ENCODE assay signal across 8 mouse cellular contexts in the genomic region with DNA sequence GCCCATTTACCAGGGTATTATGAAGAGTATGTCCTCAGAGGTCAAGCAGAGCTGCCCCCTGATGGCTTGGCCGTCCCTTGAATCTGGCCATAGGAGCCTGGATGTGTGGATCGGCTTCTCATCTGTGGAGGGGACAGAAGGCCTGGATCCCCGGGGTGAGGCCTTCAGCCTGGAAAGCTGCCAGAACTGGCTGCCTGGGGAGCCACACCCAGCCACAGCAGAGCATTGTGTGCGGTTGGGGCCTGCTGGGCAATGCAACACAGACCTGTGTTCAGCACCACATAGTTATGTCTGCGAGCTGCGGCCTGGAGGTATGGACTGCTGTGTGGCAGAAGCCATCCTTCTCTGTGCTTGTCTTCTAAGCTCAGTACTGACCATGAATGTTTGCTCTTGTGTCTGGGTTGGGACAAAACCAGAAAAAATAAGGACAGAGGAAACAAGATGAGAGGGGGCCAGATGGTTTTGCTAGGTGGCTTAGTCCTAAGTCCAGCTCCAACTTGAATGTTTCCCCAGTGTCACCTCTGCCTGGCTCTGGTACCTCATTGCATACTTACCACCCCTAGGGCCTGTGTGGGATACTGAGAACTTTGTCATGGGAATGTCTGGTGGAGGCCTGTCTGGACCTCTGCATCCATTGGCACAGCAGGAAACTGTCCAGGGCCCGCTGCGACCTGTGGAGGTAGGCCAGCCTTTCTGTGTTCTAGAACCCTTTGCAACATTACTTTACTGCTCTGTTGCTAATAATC. TPM values are rescaled to one million over a fixed set of nuclear protein-coding genes. Genes with fewer than 3 reads are reported as not detected.
DNase-seq lines count a peak whose midpoint lies in the region; ATAC-seq and TF ChIP-seq lines count a peak whose summit lies in the region.

No protein-coding gene starts in this region.

- no peak overlapping the region for H3K4me2 ChIP-seq in embryonic facial prominence, embryonic 12.5 days (replicated peaks)
- H3K4me2 ChIP-seq in heart, embryonic 15.5 days: no peak overlapping the region
- H3K4me2 ChIP-seq in lung, postnatal 0 days (replicated peaks; ENCODE audit: low read depth, low read length): no peak overlapping the region

- H3K4me1 ChIP-seq in embryonic facial prominence, embryonic 12.5 days: no peaks in the 10 kb centered on the region
- H3K4me1 ChIP-seq in embryonic facial prominence, embryonic 10.5 days: no peaks in the 10 kb centered on the region
- peaks cover 25% of the 10 kb centered on the region for H3K4me1 ChIP-seq in heart, embryonic 15.5 days (replicated peaks)
- no peaks in the 10 kb centered on the region for H3K4me1 ChIP-seq in lung, postnatal 0 days (ENCODE audit: insufficient read depth, low read depth, low read length)

- no peak for TF ChIP-seq CTCF in lung, postnatal 0 days (IDR thresholded peaks at IDR 0.05)
- TF ChIP-seq CTCF in left cerebral cortex, adult 2 months (IDR thresholded peaks at IDR 0.05): no peak

- no peak overlapping the region for H3K9ac ChIP-seq in embryonic facial prominence, embryonic 12.5 days
- no peak overlapping the region for H3K9ac ChIP-seq in heart, embryonic 15.5 days
- H3K9ac ChIP-seq in lung, postnatal 0 days (replicated peaks; ENCODE audit: low read depth): no peak overlapping the region

- peaks cover 65% of the 10 kb centered on the region for H3K36me3 ChIP-seq in embryonic facial prominence, embryonic 12.5 days
- peaks cover 81% of the 10 kb centered on the region for H3K36me3 ChIP-seq in embryonic facial prominence, embryonic 10.5 days (replicated peaks)
- H3K36me3 ChIP-seq in heart, embryonic 15.5 days: peaks cover 27% of the 10 kb centered on the region
- peaks cover 22% of the 10 kb centered on the region; the same call in 1 of the 2 replicates for H3K36me3 ChIP-seq in lung, postnatal 0 days (ENCODE audit: insufficient read depth, low read length)

- H3K27ac ChIP-seq in embryonic facial prominence, embryonic 12.5 days: 0 out of 2 replicates have a peak overlapping the region, but pooled peaks have one; percentile 9
- H3K27ac ChIP-seq in embryonic facial prominence, embryonic 10.5 days (replicated peaks): no peak overlapping the region
- 0 out of 2 replicates have a peak overlapping the region, but pooled peaks have one; percentile 13 for H3K27ac ChIP-seq in heart, embryonic 15.5 days
- no peak overlapping the region for H3K27ac ChIP-seq in lung, postnatal 0 days (ENCODE audit: low read length)
- H3K27ac ChIP-seq in left cerebral cortex, adult 2 months: no peak overlapping the region; the same call in 1 of the 2 replicates

- no peak overlapping the region for H3K4me3 ChIP-seq in embryonic facial prominence, embryonic 12.5 days
- no peak overlapping the region for H3K4me3 ChIP-seq in embryonic facial prominence, embryonic 10.5 days
- H3K4me3 ChIP-seq in heart, embryonic 15.5 days: no peak overlapping the region
- no peak overlapping the region for H3K4me3 ChIP-seq in lung, postnatal 0 days (ENCODE audit: low read depth, low read length)
- no peak overlapping the region for H3K4me3 ChIP-seq in left cerebral cortex, adult 2 months

- ATAC-seq in embryonic facial prominence, embryonic 12.5 days (ENCODE audit: insufficient number of reproducible peaks, insufficient read depth, low FRiP score, low TSS enrichment): no peak
- ATAC-seq in heart, embryonic 15.5 days (replicated peaks; ENCODE audit: insufficient number of reproducible peaks, insufficient read depth, low FRiP score, low read depth): peak; percentile 36; the same call in 1 of the 2 replicates
- peak; percentile 78 for ATAC-seq in lung, postnatal 0 days

- H3K9me3 ChIP-seq in embryonic facial prominence, embryonic 12.5 days: no peaks in the 10 kb centered on the region
- H3K9me3 ChIP-seq in embryonic facial prominence, embryonic 10.5 days: no peaks in the 10 kb centered on the region
- H3K9me3 ChIP-seq in heart, embryonic 15.5 days (replicated peaks): no peaks in the 10 kb centered on the region
- no peaks in the 10 kb centered on the region for H3K9me3 ChIP-seq in lung, postnatal 0 days (ENCODE audit: low read length)

- 81% methylated on average over 8 of the region's 8 CpGs for WGBS in embryonic facial prominence, embryonic 12.5 days
- WGBS in embryonic facial prominence, embryonic 10.5 days: 85% methylated on average over 8 of the region's 8 CpGs
- 46% methylated on average over 8 of the region's 8 CpGs for WGBS in heart, embryonic 15.5 days
- 44% methylated on average over 8 of the region's 8 CpGs for WGBS in lung, postnatal 0 days

- no peak for DNase-seq in embryonic facial prominence, embryonic 10.5 days (ENCODE audit: low spot score)
- DNase-seq in Muller cell, postnatal 12 days (ENCODE audit: inconsistent ontology term): peak; percentile 41
- DNase-seq in lung, postnatal 0 days (ENCODE audit: low spot score): peak; percentile 74
- no peak for DNase-seq in left cerebral cortex, adult 2 months (ENCODE audit: extremely low spot score in 1 of 2, low spot score in 2 of 2)
- no peak for DNase-seq in embryo, embryonic 10.5 days (ENCODE audit: low spot score)
- DNase-seq in cerebellum, adult 11-12 months: no peak

- H3K27me3 ChIP-seq in embryonic facial prominence, embryonic 12.5 days: no peaks in the 10 kb centered on the region
- H3K27me3 ChIP-seq in embryonic facial prominence, embryonic 10.5 days (replicated peaks; ENCODE audit: low read depth, poor library complexity, severe bottlenecking): no peaks in the 10 kb centered on the region
- H3K27me3 ChIP-seq in heart, embryonic 15.5 days: no peaks in the 10 kb centered on the region
- no peaks in the 10 kb centered on the region for H3K27me3 ChIP-seq in lung, postnatal 0 days (replicated peaks; ENCODE audit: insufficient read depth, low read length)

- intact Hi-C loops in left cerebral cortex, adult 2 months (cut with DNase I): no loop called here

- TF ChIP-seq EP300 in lung, postnatal 0 days (IDR thresholded peaks at IDR 0.05): no peak

RNA-seq across cellular contexts. Expression of a gene that starts 17.6 kb away (rescaled TPM):
- 26.8 and 29.8 TPM in 2 replicates for polyA plus RNA-seq in embryonic facial prominence, embryonic 12.5 days (2016; fragmentation: Nextera tagmentation; extraction: Ambion mirVana)
- 14.9 and 16.3 TPM in 2 replicates for polyA plus RNA-seq in embryonic facial prominence, embryonic 10.5 days (2016; fragmentation: Nextera tagmentation; extraction: Ambion mirVana)
- 12.4 and 21.1 TPM in 2 replicates for polyA plus RNA-seq in heart, embryonic 15.5 days (2015; fragmentation: Nextera tagmentation; extraction: Ambion mirVana)
- 26.3 and 27.4 TPM in 2 replicates for polyA plus RNA-seq in lung, postnatal 0 days (2015; fragmentation: Nextera tagmentation; extraction: Ambion mirVana)
- total RNA-seq in left cerebral cortex, adult 2 months (2021): 10 to 100 TPM; 89.1 to 97.5 TPM

RNA-seq across cellular contexts. Expression of a gene that starts 33.2 kb away (rescaled TPM):
- polyA plus RNA-seq in embryonic facial prominence, embryonic 12.5 days (2016; fragmentation: Nextera tagmentation; extraction: Ambion mirVana): 3.6 and 3.7 TPM in 2 replicates
- 2.6 TPM in 2 replicates for polyA plus RNA-seq in embryonic facial prominence, embryonic 10.5 days (2016; fragmentation: Nextera tagmentation; extraction: Ambion mirVana)
- polyA plus RNA-seq in heart, embryonic 15.5 days (2015; fragmentation: Nextera tagmentation; extraction: Ambion mirVana): 0.97 and 1.2 TPM in 2 replicates
- polyA plus RNA-seq in lung, postnatal 0 days (2015; fragmentation: Nextera tagmentation; extraction: Ambion mirVana): 1.2 and 1.3 TPM in 2 replicates
- 10 to 100 TPM; 53.6 to 54.1 TPM for total RNA-seq in left cerebral cortex, adult 2 months (2021)

RNA-seq across cellular contexts. Expression of a gene that starts 39.5 kb away (rescaled TPM):
- 98.5 and 103 TPM in 2 replicates for polyA plus RNA-seq in embryonic facial prominence, embryonic 12.5 days (2016; fragmentation: Nextera tagmentation; extraction: Ambion mirVana)
- polyA plus RNA-seq in embryonic facial prominence, embryonic 10.5 days (2016; fragmentation: Nextera tagmentation; extraction: Ambion mirVana): 116 and 121 TPM in 2 replicates
- 59.2 and 84.9 TPM in 2 replicates for polyA plus RNA-seq in heart, embryonic 15.5 days (2015; fragmentation: Nextera tagmentation; extraction: Ambion mirVana)
- 65.3 and 66.8 TPM in 2 replicates for polyA plus RNA-seq in lung, postnatal 0 days (2015; fragmentation: Nextera tagmentation; extraction: Ambion mirVana)
- total RNA-seq in left cerebral cortex, adult 2 months (2021): 10 to 100 TPM; 81.3 to 85.3 TPM

Comparison
In these comparisons a context has a peak if more than half of its experiments do, and no peak if none do; other contexts are left out.
1. H3K27ac ChIP-seq: peak in embryonic facial prominence, embryonic 12.5 days (single experiment) and heart, embryonic 15.5 days (single experiment); none in embryonic facial prominence, embryonic 10.5 days (single experiment), lung, postnatal 0 days (single experiment) and left cerebral cortex, adult 2 months (single experiment).
2. DNase-seq: peak in Muller cell, postnatal 12 days (single experiment) and lung, postnatal 0 days (single experiment); none in embryonic facial prominence, embryonic 10.5 days (single experiment), left cerebral cortex, adult 2 months (0 of 2), embryo, embryonic 10.5 days (single experiment) and cerebellum, adult 11-12 months (single experiment).